ENCODE assay signal across 25 mouse cellular contexts in genomic region chr10:86060267-86060666, GRCm38 (mm10). TPM values are rescaled to one million over a fixed set of nuclear protein-coding genes. Genes with fewer than 3 reads are reported as not detected.
DNase-seq lines count a peak whose midpoint lies in the region; ATAC-seq lines count a peak whose summit lies in the region.
"Had no signal": no experiment of that assay in that cellular context is flagged by ENCODE, and none has a peak within 500 bp of the region (broad histone marks: within the 10 kb centered on the region; RNA-seq: fewer than 3 reads in every experiment).

No protein-coding gene starts in this region.

- H3K27me3 ChIP-seq in hindbrain, embryonic 10.5 days (ENCODE audit: insufficient read depth, poor library complexity, severe bottlenecking), result no peaks in the 10 kb centered on the region
- H3K27me3 ChIP-seq in hindbrain, embryonic 13.5 days, result no peaks in the 10 kb centered on the region
- no peaks in the 10 kb centered on the region for H3K27me3 ChIP-seq in neural tube, embryonic 13.5 days
- H3K27me3 ChIP-seq in neural tube, embryonic 15.5 days (replicated peaks), result no peaks in the 10 kb centered on the region
- H3K27me3 ChIP-seq: embryonic facial prominence, embryonic 15.5 days; heart, embryonic 12.5 days; intestine, embryonic 15.5 days; Patski had no signal

- peaks cover 15% of the 10 kb centered on the region for H3K4me1 ChIP-seq in hindbrain, embryonic 10.5 days (replicated peaks)
- H3K4me1 ChIP-seq in hindbrain, embryonic 13.5 days (replicated peaks), result no peaks in the 10 kb centered on the region
- H3K4me1 ChIP-seq in neural tube, embryonic 13.5 days (replicated peaks), result no peaks in the 10 kb centered on the region; the same call in 1 of the 2 replicates
- H3K4me1 ChIP-seq in neural tube, embryonic 15.5 days, result 0 out of 2 replicates have a peak, but pooled peaks cover 3% of the 10 kb centered on the region
- H3K4me1 ChIP-seq: intestine, embryonic 15.5 days had no signal

- H3K9me3 ChIP-seq in hindbrain, embryonic 10.5 days, result peaks cover 14% of the 10 kb centered on the region
- 0 out of 2 replicates have a peak, but pooled peaks cover 6% of the 10 kb centered on the region for H3K9me3 ChIP-seq in hindbrain, embryonic 13.5 days
- H3K9me3 ChIP-seq in neural tube, embryonic 13.5 days, result no peaks in the 10 kb centered on the region
- no peaks in the 10 kb centered on the region for H3K9me3 ChIP-seq in neural tube, embryonic 15.5 days (replicated peaks)
- H3K9me3 ChIP-seq: embryonic facial prominence, embryonic 15.5 days; intestine, embryonic 15.5 days had no signal

- WGBS in hindbrain, embryonic 10.5 days, result 51% methylated on average over 3 of the region's 3 CpGs
- 51% methylated on average over 3 of the region's 3 CpGs for WGBS in hindbrain, embryonic 13.5 days
- 46% methylated on average over 3 of the region's 3 CpGs for WGBS in neural tube, embryonic 13.5 days
- 54% methylated on average over 3 of the region's 3 CpGs for WGBS in neural tube, embryonic 15.5 days

- no peak overlapping the region for H3K4me2 ChIP-seq in hindbrain, embryonic 13.5 days
- H3K4me2 ChIP-seq in neural tube, embryonic 13.5 days, result no peak overlapping the region
- no peak overlapping the region for H3K4me2 ChIP-seq in neural tube, embryonic 15.5 days
- H3K4me2 ChIP-seq: embryonic facial prominence, embryonic 15.5 days; heart, embryonic 12.5 days; hindbrain, embryonic 14.5 days; intestine, embryonic 15.5 days had no signal

- no peak for ATAC-seq in hindbrain, embryonic 13.5 days (ENCODE audit: low FRiP score)
- ATAC-seq in neural tube, embryonic 13.5 days (ENCODE audit: low read depth), result no peak
- no peak for ATAC-seq in neural tube, embryonic 15.5 days (ENCODE audit: low FRiP score)
- peak; percentile 21; the same call in 1 of the 2 replicates for ATAC-seq in granulocyte monocyte progenitor cell, adult 5-6 weeks (replicated peaks; ENCODE audit: poor library complexity, severe bottlenecking)
- ATAC-seq: activated CD4-positive, CD25-positive, alpha-beta regulatory T cell, adult 4 months; forebrain, embryonic 14.5 days; intestine, embryonic 15.5 days; Patski had no signal

- DNase-seq in hindbrain, embryonic 10.5 days (ENCODE audit: low spot score), result no peak
- no peak for DNase-seq in left cerebral cortex, postnatal 25 days (ENCODE audit: low spot score in 2 of 2)
- no peak for DNase-seq in gastrocnemius, postnatal 25 days
- DNase-seq: adrenal gland, postnatal 25 days; cerebellum, postnatal 10 days; embryo, embryonic 11 days; heart, postnatal 4 days had no signal

- intact Hi-C loops in left cerebral cortex, postnatal 25 days (cut with DNase I), result loop anchor here (10.0 kb wide), 1 partner anchor 95 kb away; no protein-coding TSS in a partner anchor

- peaks cover 15% of the 10 kb centered on the region for H3K36me3 ChIP-seq in hindbrain, embryonic 10.5 days
- peaks cover 34% of the 10 kb centered on the region for H3K36me3 ChIP-seq in hindbrain, embryonic 13.5 days
- H3K36me3 ChIP-seq in neural tube, embryonic 13.5 days, result peaks cover 33% of the 10 kb centered on the region
- H3K36me3 ChIP-seq in neural tube, embryonic 15.5 days, result peaks cover 51% of the 10 kb centered on the region
- H3K36me3 ChIP-seq: embryonic facial prominence, embryonic 15.5 days; heart, embryonic 12.5 days; intestine, embryonic 15.5 days had no signal

- H3K27ac ChIP-seq in hindbrain, embryonic 10.5 days, result peak overlapping the region; percentile 18; the same call in 1 of the 2 replicates
- no peak overlapping the region for H3K27ac ChIP-seq in hindbrain, embryonic 13.5 days
- 0 out of 2 replicates have a peak overlapping the region, but pooled peaks have one; percentile 0 for H3K27ac ChIP-seq in neural tube, embryonic 13.5 days (replicated peaks)
- H3K27ac ChIP-seq in neural tube, embryonic 15.5 days (replicated peaks), result no peak overlapping the region
- H3K27ac ChIP-seq: embryonic facial prominence, embryonic 15.5 days; forebrain, embryonic 10.5 days; hindbrain, embryonic 14.5 days; intestine, embryonic 15.5 days had no signal

- H3K9ac ChIP-seq in hindbrain, embryonic 13.5 days, result no peak overlapping the region
- H3K9ac ChIP-seq in neural tube, embryonic 13.5 days, result no peak overlapping the region
- H3K9ac ChIP-seq in neural tube, embryonic 15.5 days (replicated peaks), result no peak overlapping the region
- H3K9ac ChIP-seq: embryonic facial prominence, embryonic 15.5 days; heart, embryonic 12.5 days; hindbrain, embryonic 14.5 days; intestine, embryonic 15.5 days had no signal

- H3K4me3 ChIP-seq in hindbrain, embryonic 10.5 days, result no peak overlapping the region
- no peak overlapping the region for H3K4me3 ChIP-seq in hindbrain, embryonic 13.5 days
- no peak overlapping the region for H3K4me3 ChIP-seq in neural tube, embryonic 13.5 days
- H3K4me3 ChIP-seq in neural tube, embryonic 15.5 days (replicated peaks), result no peak overlapping the region
- H3K4me3 ChIP-seq: embryonic facial prominence, embryonic 15.5 days; erythroblast, embryonic 14.5 days; forebrain, embryonic 10.5 days; heart, embryonic 12.5 days; intestine, embryonic 15.5 days had no signal

RNA-seq across cellular contexts. Expression of gene Fbxo7, which starts 38.5 kb away (rescaled TPM):
- 16.5 and 19.8 TPM in 2 replicates for polyA plus RNA-seq in hindbrain, embryonic 10.5 days (2016; fragmentation: Nextera tagmentation; extraction: Ambion mirVana)
- 17.0 and 21.6 TPM in 2 replicates for polyA plus RNA-seq in hindbrain, embryonic 13.5 days (2015; fragmentation: Nextera tagmentation; extraction: Ambion mirVana)
- 21.3 and 26.0 TPM in 2 replicates for polyA plus RNA-seq in neural tube, embryonic 13.5 days (2015; fragmentation: Nextera tagmentation; extraction: Ambion mirVana)
- 24.0 and 31.9 TPM in 2 replicates for polyA plus RNA-seq in neural tube, embryonic 15.5 days (2015; fragmentation: Nextera tagmentation; extraction: Ambion mirVana)
- total RNA-seq in granulocyte monocyte progenitor cell, adult 5-6 weeks (2014; fragmentation: Nextera tagmentation), result 23.4 and 35.9 TPM in 2 replicates
- total RNA-seq in granulocyte monocyte progenitor cell, adult 5-6 weeks (2017), result 16.8 and 24.3 TPM in 2 replicates
- total RNA-seq in left cerebral cortex, postnatal 25 days (2021), result 10 to 100 TPM; 22.6 to 32.0 TPM
- total RNA-seq in gastrocnemius, postnatal 25 days (2021), result 10 to 100 TPM in 1 of 2 experiments, 1 to 10 TPM in 1; 6.2 to 10.1 TPM

RNA-seq across cellular contexts. Expression of gene Bpifc, which starts 48.6 kb away (rescaled TPM):
- 0.05 TPM in 1 of 2 replicates, not detected in the other for polyA plus RNA-seq in hindbrain, embryonic 10.5 days (2016; fragmentation: Nextera tagmentation; extraction: Ambion mirVana)
- polyA plus RNA-seq in hindbrain, embryonic 13.5 days (2015; fragmentation: Nextera tagmentation; extraction: Ambion mirVana), result not detected in 2 replicates
- not detected in 2 replicates for polyA plus RNA-seq in neural tube, embryonic 13.5 days (2015; fragmentation: Nextera tagmentation; extraction: Ambion mirVana)
- polyA plus RNA-seq in neural tube, embryonic 15.5 days (2015; fragmentation: Nextera tagmentation; extraction: Ambion mirVana), result 0.14 and 0.15 TPM in 2 replicates
- total RNA-seq in granulocyte monocyte progenitor cell, adult 5-6 weeks (2014; fragmentation: Nextera tagmentation), result 0.67 and 5.4 TPM in 2 replicates
- 0.86 and 1.8 TPM in 2 replicates for total RNA-seq in granulocyte monocyte progenitor cell, adult 5-6 weeks (2017)
- total RNA-seq in left cerebral cortex, postnatal 25 days (2021), result not detected
- not detected for total RNA-seq in gastrocnemius, postnatal 25 days (2021)
- total RNA-seq: gastrocnemius, adult 8-10 months; gastrocnemius, postnatal 4 days; heart, adult 8-10 months; heart, postnatal 4 days; MEL had no signal
- polyA plus RNA-seq: embryonic facial prominence, embryonic 11.5 days; erythroblast, embryonic 14.5 days; forebrain, embryonic 10.5 days; forebrain, embryonic 14.5 days; heart, embryonic 12.5 days; hindbrain, embryonic 14.5 days had no signal

Comparison
In these comparisons a context has a peak if more than half of its experiments do, and no peak if none do; other contexts are left out.
1. H3K27ac ChIP-seq: peak in hindbrain, embryonic 10.5 days (single experiment) and neural tube, embryonic 13.5 days (single experiment); none in hindbrain, embryonic 13.5 days (single experiment) and neural tube, embryonic 15.5 days (single experiment).